Mouse (Mus musculus): Measurements from ENCODE around the gene Cebpb.
A peak's percentile ranks its signal among the peaks of the same experiment; 100 is the strongest.

Gene Cebpb

GRCm38 (mm10) chr2:167665972-167666713 lies 22.6 kb upstream of the Cebpb start:
- no peak for DNase-seq (ENCODE audit: low spot score)

GRCm38 (mm10) chr2:167668426-167668825 lies 20.3 kb upstream of the Cebpb start:
- DNase-seq (ENCODE audit: low spot score): no peak

- DNase-seq (ENCODE audit: low spot score): no peak
These were observed 19.3 kb upstream of the Cebpb start for GRCm38 (mm10) chr2:167669398-167669797.

GRCm38 (mm10) chr2:167671101-167671633 lies 17.5 kb upstream of the Cebpb start:
- DNase-seq (ENCODE audit: low spot score): no peak

GRCm38 (mm10) chr2:167672212-167672685 lies 16.5 kb upstream of the Cebpb start:
- DNase-seq (ENCODE audit: low spot score): no peak

- no peak for DNase-seq (ENCODE audit: low spot score)
These were observed 13.4 kb upstream of the Cebpb start for GRCm38 (mm10) chr2:167675120-167675909.

GRCm38 (mm10) chr2:167678600-167678999 lies 10.1 kb upstream of the Cebpb start:
- no peak for DNase-seq (ENCODE audit: low spot score)

- DNase-seq (ENCODE audit: low spot score): peak; percentile 79
These were observed 8.7 kb upstream of the Cebpb start for GRCm38 (mm10) chr2:167679902-167680430.

- DNase-seq (ENCODE audit: low spot score): peak; percentile 58
These were observed 8.1 kb upstream of the Cebpb start for GRCm38 (mm10) chr2:167680657-167681056.

- DNase-seq (ENCODE audit: low spot score): no peak
These were observed 5.0 kb upstream of the Cebpb start for GRCm38 (mm10) chr2:167683721-167684120.

GRCm38 (mm10) chr2:167685137-167685536 lies 3.6 kb upstream of the Cebpb start:
- DNase-seq (ENCODE audit: low spot score): peak; percentile 89

GRCm38 (mm10) chr2:167685865-167686264 lies 2.9 kb upstream of the Cebpb start:
- DNase-seq (ENCODE audit: low spot score): no peak

- no peak for DNase-seq (ENCODE audit: low spot score)
These were observed 2.1 kb upstream of the Cebpb start for GRCm38 (mm10) chr2:167686382-167687249.

- DNase-seq (ENCODE audit: low spot score): no peak
These were observed 1.5 kb upstream of the Cebpb start for GRCm38 (mm10) chr2:167687250-167687586.

GRCm38 (mm10) chr2:167687651-167688101 lies 1.0 kb upstream of the Cebpb start:
- DNase-seq (ENCODE audit: low spot score): no peak

GRCm38 (mm10) chr2:167688126-167688497 lies 603 bp upstream of the Cebpb start:
- no peak for DNase-seq (ENCODE audit: low spot score)

GRCm38 (mm10) chr2:167689501-167690218 lies 945 bp downstream of the Cebpb start, which contains the start of gene Tmem189:
Gene Tmem189 (minus strand): TSS chr2:167689822.
- peak; percentile 46 for DNase-seq (ENCODE audit: low spot score)

- no peak for DNase-seq (ENCODE audit: low spot score)
These were observed 1.7 kb downstream of the Cebpb start for GRCm38 (mm10) chr2:167690219-167690961.

- DNase-seq (ENCODE audit: low spot score): no peak
These were observed 2.2 kb downstream of the Cebpb start for GRCm38 (mm10) chr2:167690962-167691311.

GRCm38 (mm10) chr2:167691410-167691809 lies 2.7 kb downstream of the Cebpb start:
- no peak for DNase-seq (ENCODE audit: low spot score)
